Mouse (Mus musculus) embryonic facial prominence, embryonic 13.5 days (tissue): ENCODE data around the gene Cpsf7. TPM values are rescaled to one million over a fixed set of nuclear protein-coding genes. Genes with fewer than 3 reads are reported as not detected.

Experiments used
- ATAC-seq: fragments of 200-750 bp; cut with Nextera tagmentation; 2 replicates; pipeline ENCODE4 v1.8.0; 2017; ENCODE audit warnings: low read depth; ENCODE audit not compliant: insufficient number of reproducible peaks, insufficient read depth, low FRiP score, low TSS enrichment
- H3K27ac ChIP-seq: fragments of 300-500 bp; sonication (generic); 2 replicates; pipeline ENCODE4 v1.5.1; 2015; ENCODE audit warnings: moderate library complexity, mild to moderate bottlenecking, inconsistent platforms
- H3K27me3 ChIP-seq: fragments of 300-500 bp; sonication (generic); 2 replicates; pipeline ENCODE4 v1.6.1; 2015; ENCODE audit warnings: mild to moderate bottlenecking, inconsistent platforms
- H3K36me3 ChIP-seq: fragments of 300-500 bp; sonication (generic); 2 replicates; pipeline ENCODE4 v1.6.1; 2015; ENCODE audit warnings: mild to moderate bottlenecking, inconsistent platforms
- H3K4me1 ChIP-seq: fragments of 300-500 bp; sonication (generic); 2 replicates; pipeline ENCODE4 v1.6.1; 2015; ENCODE audit warnings: inconsistent platforms
- H3K4me2 ChIP-seq: fragments of 300-500 bp; sonication (generic); 2 replicates; pipeline ENCODE4 v1.6.1; 2015; ENCODE audit warnings: moderate library complexity, mild to moderate bottlenecking, inconsistent platforms
- H3K4me3 ChIP-seq: fragments of 300-500 bp; sonication (generic); 2 replicates; pipeline ENCODE4 v1.5.1; 2015; ENCODE audit warnings: mild to moderate bottlenecking, inconsistent platforms
- H3K9ac ChIP-seq: fragments of 300-500 bp; sonication (generic); 2 replicates; pipeline ENCODE4 v1.6.1; 2015; ENCODE audit warnings: mild to moderate bottlenecking, inconsistent platforms
- H3K9me3 ChIP-seq: fragments of 300-500 bp; sonication (generic); 2 replicates; pipeline ENCODE4 v1.6.1; 2016; ENCODE audit warnings: inconsistent platforms
- WGBS: fragments of 180-500 bp; shearing (Covaris S2); methylation state at CpG from one replicate; pipeline ENCODE4 v1.1.7; 2015; ENCODE audit warnings: mixed read lengths; 5-methylcytosine and 5-hydroxymethylcytosine counted together
- polyA plus RNA-seq: library from polyadenylated mRNA; unstranded; fragments of >200 nt; fragmentation: Nextera tagmentation; extraction: Ambion mirVana; gene quantifications from 2 replicates; pipeline ENCODE4 v1.2.1, GENCODE M21; 2015

Gene Cpsf7
- polyA plus RNA-seq, 1 experiment from 2014 or later: 48.3 TPM

- H3K27ac ChIP-seq: no peak overlapping the region
- H3K36me3 ChIP-seq: peaks cover 20% of the 10 kb centered on the region
- no peak overlapping the region for H3K9ac ChIP-seq
- no peak for ATAC-seq
- no peaks in the 10 kb centered on the region for H3K27me3 ChIP-seq
- 83% methylated on average over 8 of the region's 8 CpGs for WGBS
- H3K4me3 ChIP-seq: no peak overlapping the region
- no peak overlapping the region for H3K4me2 ChIP-seq
- no peaks in the 10 kb centered on the region for H3K9me3 ChIP-seq
- H3K4me1 ChIP-seq: peaks cover 11% of the 10 kb centered on the region
Measured at GRCm38 (mm10) chr19:10587231-10587630, 62.2 kb downstream of the Cpsf7 start.

GRCm38 (mm10) chr19:10589127-10589857, 64.2 kb downstream of the Cpsf7 start:
- Histone ChIP-seq H3K4me1 (peaks cover 11% of the 10 kb centered on the region), H3K9me3 (no peaks in the 10 kb centered on the region), H3K9ac (peak overlapping the region; percentile 2; the same call in 1 of the 2 replicates), H3K36me3 (peaks cover 25% of the 10 kb centered on the region), H3K27me3 (no peaks in the 10 kb centered on the region), H3K4me2 (peak overlapping the region; percentile 7; the same call in 1 of the 2 replicates), H3K27ac (peak overlapping the region; percentile 86), H3K4me3 (no peak overlapping the region)
- ATAC-seq: peak; percentile 8; the same call in 1 of the 2 replicates
- 32% methylated on average over 5 of the region's 5 CpGs for WGBS

GRCm38 (mm10) chr19:10590301-10590700, 65.2 kb downstream of the Cpsf7 start:
- Histone ChIP-seq H3K4me3 (no peak overlapping the region), H3K27me3 (no peaks in the 10 kb centered on the region), H3K4me2 (no peak overlapping the region), H3K9me3 (no peaks in the 10 kb centered on the region), H3K9ac (no peak overlapping the region), H3K27ac (0 out of 2 replicates have a peak overlapping the region, but pooled peaks have one; percentile 86), H3K4me1 (peaks cover 11% of the 10 kb centered on the region), H3K36me3 (peaks cover 31% of the 10 kb centered on the region)
- 55% methylated on average over 3 of the region's 3 CpGs for WGBS
- ATAC-seq: no peak

GRCm38 (mm10) chr19:10591659-10592377, 66.8 kb downstream of the Cpsf7 start:
- WGBS: 88% methylated on average over 6 of the region's 6 CpGs
- H3K9ac ChIP-seq: no peak overlapping the region
- no peaks in the 10 kb centered on the region for H3K9me3 ChIP-seq
- peaks cover 11% of the 10 kb centered on the region for H3K4me1 ChIP-seq
- ATAC-seq: no peak
- H3K36me3 ChIP-seq: peaks cover 43% of the 10 kb centered on the region
- H3K4me2 ChIP-seq: no peak overlapping the region
- no peak overlapping the region for H3K27ac ChIP-seq
- H3K4me3 ChIP-seq: no peak overlapping the region
- H3K27me3 ChIP-seq: no peaks in the 10 kb centered on the region

Other genes starting within 250 kb of the Cpsf7 start
- 2.2 and 2.4 TPM in 2 replicates for gene Dagla, start 220.4 kb upstream of the Cpsf7 start, polyA plus RNA-seq
- gene Syt7, start 136.2 kb upstream of the Cpsf7 start, polyA plus RNA-seq: 0.46 and 0.76 TPM in 2 replicates
- gene Lrrc10b, start 67.8 kb upstream of the Cpsf7 start, polyA plus RNA-seq: 0.25 and 0.28 TPM in 2 replicates
- 0.27 and 0.39 TPM in 2 replicates for gene Ppp1r32, start 42.3 kb upstream of the Cpsf7 start, polyA plus RNA-seq
- 59.9 and 63.5 TPM in 2 replicates for gene Sdhaf2, start 876 bp downstream of the Cpsf7 start, polyA plus RNA-seq
- 62.9 and 63.7 TPM in 2 replicates for gene Tmem216, start 31.0 kb downstream of the Cpsf7 start, polyA plus RNA-seq
- gene Cyb561a3, start 51.9 kb downstream of the Cpsf7 start, polyA plus RNA-seq: 18.7 and 21.8 TPM in 2 replicates
- 38.3 and 39.1 TPM in 2 replicates for gene Tmem138, start 52.1 kb downstream of the Cpsf7 start, polyA plus RNA-seq
- gene Ddb1, start 80.1 kb downstream of the Cpsf7 start, polyA plus RNA-seq: 355 and 368 TPM in 2 replicates
- 16.3 and 17.0 TPM in 2 replicates for gene Tkfc, start 80.4 kb downstream of the Cpsf7 start, polyA plus RNA-seq
- 3.1 and 3.8 TPM in 2 replicates for gene Vwce, start 108.9 kb downstream of the Cpsf7 start, polyA plus RNA-seq
- not detected in 2 replicates for gene Pga5, start 152.8 kb downstream of the Cpsf7 start, polyA plus RNA-seq
- gene Vps37c, start 163.5 kb downstream of the Cpsf7 start, polyA plus RNA-seq: 36.4 and 36.8 TPM in 2 replicates
- gene Cd5, start 213.7 kb downstream of the Cpsf7 start, polyA plus RNA-seq: 0.41 and 0.42 TPM in 2 replicates